Mouse (Mus musculus): Measurements from ENCODE around the gene Cdc42bpg.

Gene Cdc42bpg

DNA sequence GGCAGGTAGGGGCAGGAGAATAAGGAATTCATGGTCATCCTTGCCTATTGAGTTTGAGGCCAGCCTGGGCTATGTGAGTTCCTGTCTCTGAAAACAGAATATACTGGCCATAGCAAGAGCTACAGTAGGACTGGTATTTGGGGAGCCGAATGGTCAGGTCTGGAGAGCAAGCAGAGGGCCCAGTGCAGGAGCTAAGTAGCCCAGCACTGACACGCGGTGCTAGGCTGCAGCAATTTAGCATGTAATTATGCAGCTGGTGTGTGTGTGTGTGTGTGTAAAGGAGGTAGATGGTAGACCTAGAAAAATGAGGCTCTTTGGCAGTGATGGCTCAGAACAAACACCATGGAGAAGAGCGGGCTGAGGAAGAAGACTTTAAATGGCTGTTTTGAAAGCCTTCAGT, 41.4 kb downstream of the Cdc42bpg start:
- DNase-seq (ENCODE audit: low spot score in 2 of 2) = no peak

DNA sequence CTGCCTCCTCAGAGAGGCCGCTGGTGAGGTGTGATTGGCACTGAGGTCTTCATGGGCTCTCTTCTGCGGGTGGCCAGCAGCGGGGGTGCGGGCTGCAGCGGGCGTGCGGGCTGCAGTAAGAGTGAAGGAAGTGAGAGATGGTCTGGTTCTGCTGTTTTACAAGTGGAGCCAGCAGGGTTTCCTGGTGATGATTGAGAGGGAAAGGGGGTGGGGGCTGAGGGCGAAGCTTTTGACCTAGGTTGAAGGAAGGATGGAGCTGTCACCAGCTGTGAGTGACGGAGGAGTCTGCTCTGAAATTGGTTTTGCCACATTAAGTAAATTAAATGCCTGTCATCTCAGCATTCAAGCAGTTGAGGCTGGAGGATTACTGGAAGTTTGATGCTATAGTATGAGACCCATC, 42.5 kb downstream of the Cdc42bpg start:
- DNase-seq (ENCODE audit: low spot score in 2 of 2) = no peak

GRCm38 (mm10) chr19:6349215-6349983, 43.1 kb downstream of the Cdc42bpg start:
- no peak for DNase-seq (ENCODE audit: low spot score in 2 of 2)

- DNase-seq (ENCODE audit: low spot score in 2 of 2) = no peak
These were observed 45.3 kb downstream of the Cdc42bpg start for GRCm38 (mm10) chr19:6351431-6352106.

GRCm38 (mm10) chr19:6352107-6352505, 45.9 kb downstream of the Cdc42bpg start:
- DNase-seq (ENCODE audit: low spot score in 2 of 2) = no peak

DNA sequence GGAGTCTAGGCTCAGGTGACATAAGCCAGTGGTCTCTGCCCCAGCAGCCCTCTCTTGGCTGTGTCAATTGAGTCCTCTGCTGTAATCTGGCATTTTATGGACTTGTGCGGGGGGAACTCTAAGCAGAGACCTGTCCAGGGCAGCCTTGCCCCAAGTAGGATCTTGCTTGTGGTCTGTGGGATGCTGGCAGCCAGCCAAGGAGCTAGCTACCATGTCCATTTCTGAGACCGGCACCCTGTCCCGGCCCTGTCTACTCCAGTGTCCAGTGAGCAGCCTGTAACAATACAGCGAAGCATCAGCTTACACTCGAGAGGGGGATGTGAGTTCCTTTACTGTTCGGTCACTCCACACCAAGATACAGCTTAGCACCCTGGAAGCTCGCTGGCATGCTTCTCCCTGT, 47.8 kb downstream of the Cdc42bpg start:
- no peak for DNase-seq (ENCODE audit: low spot score in 2 of 2)

DNA sequence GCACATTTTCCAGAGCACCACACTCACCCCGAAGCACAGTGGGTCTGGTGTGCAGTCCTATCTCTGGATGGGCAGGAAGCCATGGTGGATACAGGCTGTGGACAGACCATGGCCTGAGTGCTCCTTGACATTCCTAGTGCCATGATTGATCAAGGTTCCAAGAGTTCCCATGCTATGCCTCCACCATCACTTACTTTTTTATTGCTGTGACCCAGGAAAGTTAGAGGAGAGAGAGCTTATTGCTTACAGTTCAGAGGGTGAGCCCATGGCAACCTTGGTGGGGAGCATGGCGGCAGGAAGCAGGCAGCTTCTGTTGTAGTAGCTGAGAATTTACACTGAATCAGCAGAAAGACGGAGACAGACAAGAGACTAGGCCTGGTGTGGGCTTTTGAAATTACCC, 55.0 kb downstream of the Cdc42bpg start:
- no peak for DNase-seq (ENCODE audit: low spot score in 2 of 2)

DNA sequence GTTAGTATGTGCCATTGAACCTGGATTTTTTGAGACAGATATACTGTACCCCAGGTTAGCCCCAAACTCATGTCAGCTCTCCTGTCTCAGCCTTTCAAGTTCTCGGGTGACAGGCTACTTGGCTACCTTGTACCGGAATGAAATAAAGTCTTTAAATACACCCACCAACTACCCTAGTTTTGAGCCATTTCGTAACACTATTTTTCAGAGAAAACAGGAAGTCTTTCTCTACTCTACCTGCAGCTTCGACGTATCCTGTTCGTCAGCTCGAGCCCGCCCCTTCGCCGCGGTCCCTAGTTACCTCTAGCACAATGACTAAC, 56.8 kb downstream of the Cdc42bpg start:
- DNase-seq (ENCODE audit: low spot score in 2 of 2) = no peak

- peak; percentile 100 for DNase-seq (ENCODE audit: low spot score in 2 of 2)
These were observed 57.4 kb downstream of the Cdc42bpg start, which contains the start of gene Sf1 for GRCm38 (mm10) chr19:6363411-6364240. Sf1 (plus strand) TSS chr19:6363690.

- peak; percentile 92 for DNase-seq (ENCODE audit: low spot score in 2 of 2)
These were observed 58.1 kb downstream of the Cdc42bpg start for GRCm38 (mm10) chr19:6364317-6364725.

- DNase-seq (ENCODE audit: low spot score in 2 of 2) = no peak
These were observed 58.6 kb downstream of the Cdc42bpg start for GRCm38 (mm10) chr19:6364842-6365241.

DNA sequence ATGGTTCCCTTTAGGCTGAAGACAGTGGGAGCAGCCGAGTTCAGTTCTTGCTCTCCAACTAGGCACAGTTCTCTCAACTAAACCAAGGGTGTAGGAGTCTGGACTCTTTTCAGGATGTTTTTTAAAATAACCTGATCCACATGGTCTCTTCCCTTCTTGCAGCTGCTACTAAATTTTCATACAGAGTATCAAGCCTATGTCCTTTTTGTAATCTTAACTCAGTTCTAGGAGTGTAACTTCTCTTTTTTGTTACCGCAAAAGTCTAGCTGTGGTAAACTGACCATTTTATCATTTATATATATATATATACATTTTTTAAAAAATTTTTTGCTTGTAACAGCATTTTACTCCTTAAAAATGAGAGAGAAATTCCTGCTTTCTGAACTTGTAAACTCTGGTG, 63.9 kb downstream of the Cdc42bpg start:
- no peak for DNase-seq (ENCODE audit: low spot score in 2 of 2)

DNA sequence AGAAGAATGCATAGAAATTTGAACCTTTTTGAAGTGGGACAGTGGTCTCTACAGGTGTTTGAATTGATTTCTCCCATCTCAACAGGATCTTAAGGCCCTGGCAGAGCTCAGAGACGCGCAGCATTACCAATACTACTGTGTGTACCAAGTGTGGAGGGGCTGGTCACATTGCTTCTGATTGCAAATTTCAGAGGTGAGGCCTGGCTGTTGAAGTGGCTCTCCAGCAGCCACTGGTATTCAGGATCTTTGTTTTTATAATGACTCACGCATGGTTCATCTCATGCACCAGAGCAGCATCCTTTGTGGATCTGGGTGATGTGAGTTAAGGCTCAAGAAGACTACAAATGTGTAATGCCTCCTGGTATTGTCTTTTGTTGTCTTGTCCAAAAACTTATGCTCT, 66.2 kb downstream of the Cdc42bpg start:
- no peak for DNase-seq (ENCODE audit: low spot score in 2 of 2)

- DNase-seq (ENCODE audit: low spot score in 2 of 2) = peak; percentile 68 to 80
These were observed 67.5 kb downstream of the Cdc42bpg start for GRCm38 (mm10) chr19:6373539-6374400.

DNA sequence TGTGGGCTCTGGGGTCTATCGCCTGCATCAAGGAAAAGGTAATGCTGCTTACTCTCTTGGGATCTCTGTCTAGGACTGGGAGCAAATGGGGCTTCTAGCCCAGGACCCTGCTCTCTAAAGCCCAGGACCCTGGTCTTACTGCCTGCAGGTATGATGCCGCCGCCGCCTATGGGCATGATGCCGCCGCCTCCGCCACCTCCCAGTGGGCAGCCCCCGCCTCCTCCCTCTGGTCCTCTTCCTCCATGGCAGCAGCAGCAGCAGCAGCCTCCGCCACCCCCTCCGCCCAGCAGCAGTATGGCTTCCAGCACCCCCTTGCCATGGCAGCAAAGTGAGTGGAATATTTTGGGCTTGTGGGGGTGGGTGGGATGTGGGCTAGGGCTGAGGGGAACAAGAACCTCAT, 68.3 kb downstream of the Cdc42bpg start:
- DNase-seq (ENCODE audit: low spot score in 2 of 2) = no peak

All from frontal cortex, postnatal 36 days (tissue).